In the genomic region with DNA sequence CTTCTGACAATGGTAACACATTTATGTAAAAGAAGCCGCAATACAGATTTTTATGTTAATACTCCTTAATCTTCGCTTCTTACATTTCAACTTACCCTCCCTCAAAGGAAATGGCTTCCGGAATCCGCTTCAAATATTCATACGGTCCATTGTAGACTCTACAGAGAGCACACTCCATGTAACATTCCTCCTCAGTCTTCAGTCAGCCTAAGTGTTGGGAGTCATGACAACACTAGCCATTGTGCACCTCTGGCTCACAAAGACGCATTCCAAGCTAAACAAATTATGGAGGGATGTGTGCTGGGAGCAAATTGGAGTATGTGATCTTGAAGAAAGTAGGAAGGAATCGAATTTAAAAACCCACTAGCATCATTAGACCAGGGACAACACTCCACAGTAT, we compare ENCODE assay signal across 25 mouse cellular contexts.
"Had no signal": no experiment of that assay in that cellular context is flagged by ENCODE, and none has a peak within 500 bp of the region (broad histone marks: within the 10 kb centered on the region; RNA-seq: fewer than 3 reads in every experiment).

No protein-coding gene starts in this region.

- H3K36me3 ChIP-seq: heart, embryonic 10.5 days; heart, embryonic 12.5 days; hindbrain, embryonic 10.5 days; hindbrain, embryonic 12.5 days; intestine, embryonic 15.5 days; limb, embryonic 13.5 days; limb, embryonic 15.5 days had no signal

- H3K4me3 ChIP-seq: gastrocnemius, adult 2 months; heart, embryonic 10.5 days; heart, embryonic 12.5 days; hindbrain, embryonic 10.5 days; hindbrain, embryonic 12.5 days; intestine, embryonic 15.5 days; layer of hippocampus, adult 2 months; left cerebral cortex, adult 2 months; limb, embryonic 13.5 days; limb, embryonic 15.5 days had no signal

- DNase-seq: gastrocnemius, adult 2 months; gastrocnemius, postnatal 10 days; gastrocnemius, postnatal 25 days; heart, adult 18-20 months; heart, postnatal 10 days; heart, postnatal 4 days; kidney, adult 18-20 months; kidney, adult 8-10 months; kidney, postnatal 10 days; kidney, postnatal 25 days; kidney, postnatal 4 days; left cerebral cortex, postnatal 4 days had no signal

- H3K27ac ChIP-seq: gastrocnemius, adult 2 months; heart, embryonic 10.5 days; hindbrain, embryonic 10.5 days; hindbrain, embryonic 12.5 days; hindbrain, embryonic 14.5 days; intestine, embryonic 15.5 days; left cerebral cortex, adult 2 months; limb, embryonic 13.5 days; limb, embryonic 15.5 days had no signal

- ATAC-seq: hindbrain, embryonic 16.5 days; inflammation-experienced regulatory T-cells, adult 6 months; intestine, embryonic 15.5 days; intestine, postnatal 0 days had no signal

- H3K4me2 ChIP-seq: heart, embryonic 12.5 days; hindbrain, embryonic 12.5 days; hindbrain, embryonic 14.5 days; intestine, embryonic 15.5 days; limb, embryonic 13.5 days; limb, embryonic 15.5 days had no signal

- H3K9me3 ChIP-seq: heart, embryonic 10.5 days; heart, embryonic 12.5 days; hindbrain, embryonic 10.5 days; hindbrain, embryonic 12.5 days; intestine, embryonic 15.5 days; limb, embryonic 13.5 days; limb, embryonic 15.5 days had no signal

- H3K9ac ChIP-seq: heart, embryonic 12.5 days; hindbrain, embryonic 12.5 days; hindbrain, embryonic 14.5 days; intestine, embryonic 15.5 days; limb, embryonic 13.5 days; limb, embryonic 15.5 days had no signal

- H3K4me1 ChIP-seq: intestine, embryonic 15.5 days; limb, embryonic 13.5 days; limb, embryonic 15.5 days had no signal

- H3K27me3 ChIP-seq: heart, embryonic 12.5 days; hindbrain, embryonic 12.5 days; intestine, embryonic 15.5 days; limb, embryonic 13.5 days; limb, embryonic 15.5 days had no signal
